Mouse (Mus musculus): Measurements from ENCODE around the gene Plppr2. TPM values are rescaled to one million over a fixed set of nuclear protein-coding genes. Genes with fewer than 3 reads are reported as not detected.

The Plppr2 gene
- 10 to 100 TPM; 10.1 to 21.5 TPM for polyA plus RNA-seq (2012; fragmentation: generic; extraction: Trizol)

DNA sequence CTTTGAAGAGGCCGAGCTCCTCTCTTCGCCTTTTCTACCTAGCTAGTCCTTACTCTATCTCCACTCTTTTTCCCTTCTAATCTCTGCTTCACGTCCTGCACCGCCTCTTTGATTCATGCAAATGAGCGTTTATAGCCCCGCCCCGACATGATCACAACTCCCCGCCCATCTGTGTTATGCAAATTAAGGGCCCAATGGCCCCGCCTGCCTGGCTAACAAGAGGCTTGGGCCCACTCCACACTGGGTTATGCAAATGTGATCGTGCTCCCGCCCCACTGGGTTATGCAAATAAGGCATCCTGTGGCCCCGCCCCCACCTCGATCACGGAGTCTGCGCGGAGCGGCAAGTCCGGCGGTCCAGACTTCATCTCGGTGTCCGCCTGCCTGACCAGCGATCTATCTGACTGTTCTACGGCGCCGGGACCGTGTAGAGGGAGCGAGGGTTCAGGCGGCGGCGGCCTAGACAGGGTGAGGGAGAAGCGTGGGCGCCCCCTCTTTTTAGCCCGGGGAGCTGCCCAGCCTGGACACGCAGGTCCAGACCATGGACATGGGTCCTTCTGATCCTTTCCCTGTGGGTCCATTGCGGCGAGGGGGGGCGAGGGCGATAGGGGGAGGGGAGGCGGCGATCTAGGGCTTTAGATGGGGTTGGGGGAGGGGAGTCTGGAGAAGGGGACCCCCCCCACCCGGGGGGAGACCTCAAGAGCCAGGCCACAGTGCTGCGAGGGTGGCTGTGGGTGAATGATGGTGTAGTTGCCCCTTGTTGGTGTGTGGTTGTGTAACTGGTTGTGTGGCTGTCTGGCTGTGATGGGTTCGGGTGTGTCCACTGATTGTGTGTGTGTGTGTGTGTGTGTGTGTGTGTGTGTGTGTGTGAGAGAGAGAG, at the start of gene Plppr2:
Gene Plppr2, plus strand, starts transcription at position 342 of the 879 bp plus-strand sequence.

DNA sequence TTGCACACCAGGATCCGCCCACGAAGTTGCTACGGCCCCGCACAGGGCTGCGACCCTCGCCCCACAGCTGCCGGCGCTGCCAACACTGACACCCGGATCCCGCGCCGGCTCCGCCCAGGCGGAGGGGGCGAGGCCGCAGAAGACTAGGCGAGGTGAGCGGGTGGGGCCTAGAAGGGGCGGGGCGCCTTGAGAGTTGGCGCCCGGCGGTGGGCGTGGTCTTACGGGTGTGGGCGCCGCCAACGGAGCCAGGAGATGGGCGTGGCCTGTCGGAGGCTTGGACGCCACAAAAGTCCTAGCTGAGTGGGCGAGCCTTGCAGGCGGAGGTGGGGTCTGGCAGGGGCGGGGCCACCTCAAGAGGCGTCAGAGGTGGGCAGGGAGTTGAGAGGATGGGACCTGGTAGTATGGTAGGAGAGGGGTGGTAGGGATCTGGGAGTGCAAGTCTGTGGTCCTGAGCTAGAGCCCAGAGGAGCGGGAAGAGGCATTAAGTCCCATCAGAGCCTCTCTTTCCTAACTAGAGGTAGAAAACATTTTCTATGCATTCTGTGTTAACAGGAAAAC, 18.7 kb upstream of the Plppr2 start, which contains the start of gene Rab3d:
Gene Rab3d, minus strand, starts transcription at position 158 of the 558 bp plus-strand sequence.

DNA sequence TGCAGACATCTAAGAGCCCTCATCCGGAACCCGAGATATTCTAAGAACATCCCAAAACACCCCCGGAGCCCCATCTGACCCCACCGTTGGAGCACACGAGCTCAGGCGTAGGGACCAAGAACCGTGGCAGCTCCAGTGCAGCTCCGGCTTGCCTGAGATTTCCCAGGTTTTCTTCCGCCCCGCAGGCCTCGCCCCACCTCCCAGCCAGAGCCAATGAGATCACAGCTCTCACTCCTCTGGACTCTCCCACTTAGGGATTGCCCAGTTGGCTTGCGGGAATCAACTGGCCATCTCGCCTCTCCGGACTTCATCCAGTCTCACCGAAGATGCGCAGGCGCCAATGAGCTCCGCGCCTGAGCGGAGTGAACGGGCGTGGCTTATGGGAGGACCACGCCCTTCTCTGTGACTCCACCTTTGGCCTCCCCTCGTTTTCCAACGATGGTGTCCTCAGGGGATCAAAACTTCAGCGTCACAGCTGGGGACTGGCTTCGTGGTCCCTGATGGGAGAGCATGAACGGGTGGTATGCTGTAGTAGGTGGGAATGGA, 9.6 kb upstream of the Plppr2 start, which contains the start of the genes Ccdc159 and Tmem205:
Gene Ccdc159, plus strand, starts transcription at position 264 of the 546 bp plus-strand sequence.
Gene Tmem205, minus strand, starts transcription at position 349 of the 546 bp plus-strand sequence.

DNA sequence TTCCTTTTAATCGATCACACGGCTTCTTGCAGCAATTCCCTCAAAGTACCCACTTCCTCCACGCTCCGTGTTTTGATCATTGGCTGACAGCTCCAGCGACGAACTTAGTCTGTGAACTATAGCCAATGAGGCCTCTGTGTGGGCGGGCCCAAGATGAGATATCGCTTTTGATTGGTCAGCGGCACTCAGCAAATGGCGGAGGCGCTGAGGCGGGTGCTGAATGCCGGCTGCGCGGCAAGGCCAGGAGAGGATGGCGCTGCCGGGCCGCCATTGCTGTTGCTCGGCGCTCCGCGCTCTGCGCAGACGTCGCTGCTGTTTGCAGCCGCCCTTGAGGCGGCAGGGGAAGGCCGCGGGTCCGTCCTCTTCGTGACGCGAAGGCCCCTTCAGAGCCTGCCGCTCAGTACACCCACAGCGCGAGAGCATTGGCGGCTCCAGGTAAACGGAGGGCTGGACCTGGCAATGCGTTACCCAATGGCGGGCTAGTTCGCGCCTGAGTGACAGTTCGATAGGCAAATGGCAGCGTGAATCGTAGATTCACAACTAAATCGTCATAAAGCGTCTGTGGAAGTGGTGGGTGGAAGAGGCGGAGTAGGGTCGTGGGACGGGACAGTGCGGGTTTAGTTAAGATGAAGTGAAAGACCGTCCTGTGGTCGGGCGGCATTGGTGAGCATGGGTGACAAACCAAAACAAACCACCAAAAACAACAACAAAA, 18.9 kb downstream of the Plppr2 start, which contains the start of gene Swsap1:
Gene Swsap1, plus strand, starts transcription at position 186 of the 712 bp plus-strand sequence.

DNA sequence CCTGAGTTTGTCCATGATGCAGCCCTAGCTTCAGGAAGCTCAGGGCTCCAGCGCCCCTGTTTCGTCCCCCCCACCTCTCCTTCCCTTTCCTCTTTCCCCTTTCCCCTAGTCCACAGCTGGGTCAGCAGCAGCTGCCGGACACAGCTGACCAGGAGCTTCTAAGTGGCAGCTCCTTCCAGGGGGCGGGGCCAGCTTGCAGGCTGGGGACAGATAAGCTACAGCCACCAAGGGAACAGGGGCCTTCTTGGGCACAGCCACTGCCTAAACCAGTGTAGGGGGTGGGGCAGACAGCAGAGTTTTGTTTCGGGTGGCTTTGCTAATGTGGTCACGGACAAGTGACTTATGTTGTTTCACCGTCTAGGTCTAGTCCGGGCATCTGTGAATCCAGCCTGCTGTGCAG, 26.6 kb downstream of the Plppr2 start, which contains the start of gene Epor:
Gene Epor, minus strand, starts transcription at position 90 of the 400 bp plus-strand sequence.

DNA sequence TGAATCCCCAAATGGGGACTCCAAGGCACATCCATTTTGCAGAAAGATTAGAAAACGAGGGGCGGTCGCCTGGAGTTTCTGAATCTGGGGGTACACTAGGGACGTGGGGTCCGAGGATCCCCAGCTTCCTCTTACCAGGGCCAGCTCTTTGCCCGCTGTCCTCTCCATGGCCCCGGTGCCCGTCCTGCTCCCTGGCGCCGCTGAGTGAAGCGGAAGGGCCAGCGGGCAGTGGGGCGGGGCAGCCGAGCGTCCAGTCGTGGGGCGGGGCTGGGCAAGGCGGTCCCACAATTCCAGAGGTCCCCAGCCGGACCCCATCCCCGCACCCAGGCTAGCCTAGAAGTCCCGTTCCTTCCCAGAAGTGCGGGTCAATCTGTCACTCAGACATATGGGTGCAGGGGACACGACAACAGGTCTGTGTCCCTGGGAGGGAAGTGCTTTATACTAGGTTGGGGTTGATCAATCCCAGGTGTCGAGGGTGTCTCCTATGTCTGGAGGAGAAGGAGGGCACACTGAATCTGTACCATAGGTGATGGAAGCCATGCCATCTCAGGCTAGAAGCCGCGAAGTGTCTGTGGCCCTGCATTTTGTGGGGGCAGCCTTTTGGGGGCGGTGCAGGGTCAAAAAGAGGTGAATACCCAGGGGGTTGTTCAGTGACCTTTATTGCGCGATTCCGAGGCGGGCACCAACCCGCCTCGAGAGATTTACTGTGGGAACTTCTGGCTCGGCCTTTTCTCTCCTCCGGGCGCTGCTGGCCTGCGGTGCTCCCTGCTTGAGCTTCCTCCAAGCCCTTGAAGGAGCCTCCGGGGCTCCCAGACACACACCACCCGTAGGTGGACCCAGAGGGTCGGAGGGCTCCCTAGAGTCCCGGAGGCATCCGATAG, 52.6 kb downstream of the Plppr2 start, which contains the start of gene Rgl3:
Gene Rgl3, minus strand, starts transcription at position 217 of the 881 bp plus-strand sequence.

Other genes with a start within 250 kb of the Plppr2 start
- gene Ldlr, start 213.6 kb upstream of the Plppr2 start, polyA plus RNA-seq (2012; fragmentation: generic; extraction: Trizol), result 10 to 100 TPM; 24.4 to 32.6 TPM
- 10 to 100 TPM; 66.5 to 79.4 TPM for gene Spc24, start 176.7 kb upstream of the Plppr2 start, polyA plus RNA-seq (2012; fragmentation: generic; extraction: Trizol)
- 10 to 100 TPM; 13.4 to 57.5 TPM for gene Kank2, start 138.3 kb upstream of the Plppr2 start, polyA plus RNA-seq (2012; fragmentation: generic; extraction: Trizol)
- gene Angptl8, start 101.5 kb upstream of the Plppr2 start, polyA plus RNA-seq (2012; fragmentation: generic; extraction: Trizol), result not detected
- 10 to 100 TPM in 1 of 2 experiments, 1 to 10 TPM in 1; 2.3 to 10.7 TPM for gene Dock6, start 84.4 kb upstream of the Plppr2 start, polyA plus RNA-seq (2012; fragmentation: generic; extraction: Trizol)
- 10 to 100 TPM in 1 of 2 experiments, 1 to 10 TPM in 1; 2.4 to 10.6 TPM for gene Rab3d, start 18.8 kb upstream of the Plppr2 start, polyA plus RNA-seq (2012; fragmentation: generic; extraction: Trizol)
- gene Ccdc159, start 9.6 kb upstream of the Plppr2 start, polyA plus RNA-seq (2012; fragmentation: generic; extraction: Trizol), result 1 to 10 TPM; 2.1 to 6.2 TPM
- gene Tmem205, start 9.5 kb upstream of the Plppr2 start, polyA plus RNA-seq (2012; fragmentation: generic; extraction: Trizol), result 100 to 1,000 TPM in 1 of 2 experiments, 10 to 100 TPM in 1; 68.4 to 138 TPM
- gene Swsap1, start 18.7 kb downstream of the Plppr2 start, polyA plus RNA-seq (2012; fragmentation: generic; extraction: Trizol), result 1 to 10 TPM; 6.5 to 8.7 TPM
- gene Epor, start 26.5 kb downstream of the Plppr2 start, polyA plus RNA-seq (2012; fragmentation: generic; extraction: Trizol), result under 1 TPM; 0.04 to 0.52 TPM
- 10 to 100 TPM in 1 of 2 experiments, 1 to 10 TPM in 1; 4.1 to 10.4 TPM for gene Rgl3, start 52.4 kb downstream of the Plppr2 start, polyA plus RNA-seq (2012; fragmentation: generic; extraction: Trizol)
- 1 to 10 TPM in 1 of 2 experiments, under 1 TPM in 1; 0.64 to 1.9 TPM for gene Ccdc151, start 65.6 kb downstream of the Plppr2 start, polyA plus RNA-seq (2012; fragmentation: generic; extraction: Trizol)
- gene Prkcsh, start 65.8 kb downstream of the Plppr2 start, polyA plus RNA-seq (2012; fragmentation: generic; extraction: Trizol), result 100 to 1,000 TPM; 110 to 200 TPM
- gene Elavl3, start 115.0 kb downstream of the Plppr2 start, polyA plus RNA-seq (2012; fragmentation: generic; extraction: Trizol), result under 1 TPM in 1 of 2 experiments, not detected in 1; 0.05 TPM
- not detected for gene Gm49318, start 134.2 kb downstream of the Plppr2 start, polyA plus RNA-seq (2012; fragmentation: generic; extraction: Trizol)
- gene Zfp653, start 134.3 kb downstream of the Plppr2 start, polyA plus RNA-seq (2012; fragmentation: generic; extraction: Trizol), result 10 to 100 TPM in 1 of 2 experiments, 1 to 10 TPM in 1; 4.2 to 10.3 TPM
- gene Ecsit, start 148.4 kb downstream of the Plppr2 start, polyA plus RNA-seq (2012; fragmentation: generic; extraction: Trizol), result 10 to 100 TPM; 15.6 to 33.1 TPM
- gene Cnn1, start 162.2 kb downstream of the Plppr2 start, polyA plus RNA-seq (2012; fragmentation: generic; extraction: Trizol), result under 1 TPM; 0.05 to 0.18 TPM
- 100 to 1,000 TPM; 183 to 259 TPM for gene Elof1, start 180.1 kb downstream of the Plppr2 start, polyA plus RNA-seq (2012; fragmentation: generic; extraction: Trizol)
- gene Acp5, start 198.7 kb downstream of the Plppr2 start, polyA plus RNA-seq (2012; fragmentation: generic; extraction: Trizol), result not detected
- 10 to 100 TPM; 51.2 to 91.4 TPM for gene Pigyl, start 219.8 kb downstream of the Plppr2 start, polyA plus RNA-seq (2012; fragmentation: generic; extraction: Trizol)